Mouse (Mus musculus) layer of hippocampus, postnatal 25 days (tissue): Measurements from ENCODE around the gene Copb1. TPM values are rescaled to one million over a fixed set of nuclear protein-coding genes. Genes with fewer than 3 reads are reported as not detected.

Experiments used
- DNase-seq, 2 experiments: peaks; one replicate each; pipeline ENCODE4 v3.0.0; 2022; ENCODE audit warnings: mixed read lengths in 2 of 2, low spot score in 1 of 2; ENCODE audit errors: extremely low spot score in 1 of 2
- total RNA-seq, 2 experiments: library from RNA; stranded (reverse); gene quantifications; 2 replicates each; pipeline ENCODE4 v1.2.3; 2021

Copb1 gene
- total RNA-seq, result 10 to 100 TPM; 60.3 to 60.4 TPM

DNA sequence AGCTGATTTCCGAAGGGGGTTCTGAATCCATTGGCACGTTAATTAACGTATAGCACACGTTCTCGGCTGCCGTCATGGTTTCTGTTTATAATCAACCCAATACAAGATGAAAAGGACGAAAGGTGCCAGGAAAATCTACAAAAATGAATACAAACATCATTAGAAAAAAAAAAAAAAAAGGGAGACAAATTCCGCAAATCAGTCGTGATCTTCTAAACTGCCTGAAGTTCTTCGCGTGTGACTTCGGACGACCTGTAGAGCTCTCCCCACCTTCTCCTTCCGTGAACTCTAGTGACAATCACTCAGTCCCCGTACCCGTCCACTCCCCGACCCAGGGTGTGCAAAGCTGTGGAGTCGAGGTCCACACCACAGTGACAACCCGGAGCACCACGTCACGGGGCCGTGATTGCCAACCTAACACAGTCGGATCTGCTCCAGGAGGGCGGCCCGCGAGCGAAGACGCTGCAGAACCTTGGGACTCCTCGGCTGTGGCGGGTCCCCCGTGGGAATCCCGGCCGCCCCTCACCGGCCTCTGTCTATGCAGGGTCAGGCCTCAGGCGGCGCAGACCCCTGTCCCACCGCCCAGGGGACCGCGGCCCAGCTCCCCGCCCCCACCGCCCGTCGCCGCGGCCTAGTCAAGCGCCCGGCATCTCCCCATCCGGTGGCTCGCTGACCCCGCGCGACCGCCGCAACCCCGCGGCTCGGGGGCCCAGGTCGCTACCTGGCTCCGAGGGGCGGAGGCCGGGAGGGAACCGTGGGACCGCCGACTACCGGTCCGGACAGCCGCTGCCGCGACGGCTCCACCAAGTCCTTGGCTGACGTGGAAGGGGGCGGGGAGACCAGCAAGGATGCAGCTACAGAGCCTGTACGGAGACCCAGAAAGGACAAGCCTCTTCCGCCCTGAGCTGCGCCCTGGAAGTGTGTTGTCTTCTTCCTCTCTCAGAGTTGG is at the start of gene Copb1:
Copb1 (minus strand) TSS at position 827 of the 949 bp plus-strand sequence.
- DNase-seq, result peak; percentile 77 to 79

DNA sequence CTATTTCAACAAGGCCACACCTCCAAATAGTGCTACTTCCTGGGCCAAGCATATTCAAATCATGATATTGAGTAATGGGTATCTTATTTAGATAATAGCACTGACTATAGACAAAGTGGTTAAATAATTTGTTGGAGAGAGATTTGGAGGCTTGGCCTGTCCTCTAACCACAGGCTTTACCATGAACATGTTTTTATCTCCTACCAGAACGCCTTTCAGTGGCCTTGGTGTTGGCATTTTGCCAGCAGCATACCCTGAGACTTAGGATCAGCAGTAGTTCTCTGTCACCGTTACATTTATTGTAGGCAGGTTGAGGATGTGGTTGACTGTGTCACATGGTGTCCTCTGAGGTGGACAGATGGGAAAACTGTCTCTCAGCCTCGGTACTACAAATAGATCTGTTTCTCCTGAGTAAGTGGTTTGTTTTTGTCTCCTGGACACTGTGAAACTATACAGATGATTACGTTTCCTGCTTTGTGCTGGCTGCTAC is 46.8 kb upstream of the Copb1 start:
- DNase-seq, result no peak

DNA sequence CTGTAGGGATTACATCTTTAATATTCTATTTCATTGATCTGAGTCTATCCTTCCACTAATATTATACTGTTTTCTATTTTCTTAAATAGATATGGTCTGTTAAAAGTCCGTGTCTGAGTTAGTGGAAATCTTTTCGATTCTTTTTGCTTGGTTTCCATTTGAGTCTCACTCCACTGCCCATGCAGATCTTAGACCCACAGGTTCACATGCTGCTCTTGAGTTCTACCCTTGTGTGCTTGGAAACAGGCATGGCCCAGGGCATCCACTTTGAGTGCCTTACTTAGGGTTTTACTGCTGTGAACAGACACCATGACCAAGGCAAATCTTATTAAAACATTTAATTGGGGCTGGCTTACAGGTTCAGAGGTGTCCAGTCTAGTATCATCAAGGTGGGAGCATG is 46.3 kb upstream of the Copb1 start:
- no peak for DNase-seq

DNA sequence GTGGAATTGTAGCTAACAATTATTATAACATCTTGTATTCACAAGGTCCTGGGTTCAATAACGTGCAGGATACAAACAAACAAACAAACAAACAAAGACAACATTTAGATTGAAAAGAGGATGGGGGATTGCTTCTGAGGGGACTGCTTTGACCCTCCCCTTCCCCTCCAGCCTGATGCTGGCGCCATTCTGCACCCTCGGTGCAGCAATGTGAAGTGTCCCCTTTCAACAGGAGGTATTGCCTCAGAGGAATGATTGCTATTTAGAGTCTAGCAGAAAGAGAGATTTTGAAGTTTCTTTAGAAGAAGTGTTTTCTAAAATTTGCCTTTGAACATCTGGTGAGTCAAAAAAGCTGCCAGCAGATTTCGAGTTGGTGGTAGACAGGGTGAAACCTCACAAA is 44.7 kb upstream of the Copb1 start:
- DNase-seq, result no peak

DNA sequence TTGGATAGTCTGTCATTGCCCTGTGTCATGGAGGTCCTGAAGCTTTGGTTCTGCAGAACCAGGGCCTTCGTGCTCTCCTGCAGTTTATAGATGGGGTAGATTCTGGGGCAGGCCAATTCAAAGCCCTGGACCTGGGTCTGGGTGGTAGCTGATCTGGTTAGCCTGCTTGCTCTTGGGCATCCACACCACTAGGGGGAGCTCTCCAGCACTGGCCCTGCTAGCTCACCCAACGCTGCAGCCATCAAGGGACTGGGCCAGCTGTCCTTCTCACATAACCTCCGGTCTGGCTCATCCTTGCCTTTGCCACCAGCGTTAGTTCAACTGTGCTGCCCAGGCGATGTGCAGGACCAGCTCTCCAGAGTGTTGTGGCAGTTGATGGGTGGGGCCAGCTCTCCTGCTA is 40.2 kb upstream of the Copb1 start:
- no peak for DNase-seq

DNA sequence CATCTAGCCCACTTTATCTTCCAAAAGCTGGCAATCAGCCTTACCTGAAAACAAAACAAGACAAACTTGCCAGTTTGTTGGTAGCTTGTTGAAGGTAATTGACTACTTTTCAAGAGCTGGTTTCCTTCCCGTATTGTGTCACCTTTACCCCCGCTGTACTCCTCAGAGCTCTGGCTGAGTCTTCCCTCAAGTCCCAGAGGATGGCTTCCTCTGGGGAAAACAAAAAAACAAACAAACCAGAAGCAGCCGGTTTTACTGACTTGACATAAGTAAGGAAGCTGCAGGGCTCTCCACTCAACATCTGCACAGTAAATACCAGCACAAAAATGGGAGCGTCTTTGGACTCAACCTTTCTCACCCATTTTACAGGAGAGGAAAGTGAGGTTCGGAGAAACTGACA is 39.4 kb upstream of the Copb1 start:
- DNase-seq, result no peak

DNA sequence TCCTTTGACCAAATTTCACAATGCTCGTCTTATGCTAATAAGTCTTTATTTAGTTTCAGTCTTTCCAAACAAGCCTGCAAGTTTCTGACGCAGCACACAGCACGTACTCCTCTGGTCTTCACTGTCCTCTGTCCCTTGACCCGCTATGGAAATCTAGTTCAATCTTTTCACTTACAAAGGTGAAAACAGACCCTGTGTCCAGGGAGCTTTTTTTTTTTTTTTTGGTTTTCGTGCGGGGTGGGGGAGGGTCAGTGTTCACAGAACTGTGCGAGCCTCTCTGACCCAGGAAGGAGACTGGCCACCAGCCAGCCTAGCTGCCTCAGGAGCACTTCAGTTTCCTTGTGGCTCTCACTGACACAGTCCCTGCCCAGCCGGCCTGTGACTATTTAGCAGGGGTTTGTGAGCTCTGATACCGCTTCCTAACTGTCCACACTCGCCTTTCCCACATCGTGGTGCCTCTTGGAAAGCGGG is 38.0 kb upstream of the Copb1 start:
- peak in 1 of 2 experiments; percentile 57 for DNase-seq

DNA sequence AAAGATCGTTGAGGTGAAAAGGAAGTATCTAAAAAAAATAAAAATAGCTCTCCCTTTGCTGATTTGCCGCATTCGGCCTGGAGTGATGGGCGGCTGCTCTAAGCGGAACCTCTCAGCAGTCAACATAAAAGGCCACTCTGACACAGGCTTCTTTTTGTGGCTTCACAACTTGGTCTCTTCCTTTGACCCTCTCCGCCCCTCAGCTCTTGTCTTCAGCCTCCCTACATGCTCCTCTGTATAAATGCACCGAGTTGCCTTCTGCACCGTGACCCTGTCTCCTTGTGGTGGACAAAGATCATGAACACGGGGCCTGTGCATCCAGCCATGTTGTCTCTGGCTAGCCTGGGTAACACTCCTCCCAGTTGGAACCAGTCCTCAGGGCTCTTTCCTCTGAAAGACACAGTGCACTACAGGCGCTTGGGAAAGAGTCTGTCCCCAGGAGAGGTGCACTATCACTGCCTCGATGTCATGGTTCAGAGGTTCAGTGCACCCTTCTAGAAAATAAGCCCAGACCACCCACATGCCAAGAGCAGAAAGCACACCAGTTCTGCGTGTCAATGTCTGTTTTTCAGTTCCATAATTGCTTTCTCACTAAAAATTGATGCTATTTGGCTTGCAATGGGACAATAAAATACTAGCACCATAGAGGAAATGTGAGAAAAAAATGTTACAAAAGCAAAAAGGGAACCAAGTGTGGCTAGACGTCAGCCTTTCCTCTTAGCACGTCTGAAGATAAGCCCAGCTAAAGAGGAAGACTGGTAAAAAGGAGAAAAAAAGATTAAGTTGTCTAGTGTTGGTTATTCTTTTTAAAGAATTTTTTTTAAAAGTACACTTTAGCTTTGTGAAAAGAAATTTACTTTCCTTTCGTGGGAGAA is 37.2 kb upstream of the Copb1 start:
- no peak for DNase-seq

DNA sequence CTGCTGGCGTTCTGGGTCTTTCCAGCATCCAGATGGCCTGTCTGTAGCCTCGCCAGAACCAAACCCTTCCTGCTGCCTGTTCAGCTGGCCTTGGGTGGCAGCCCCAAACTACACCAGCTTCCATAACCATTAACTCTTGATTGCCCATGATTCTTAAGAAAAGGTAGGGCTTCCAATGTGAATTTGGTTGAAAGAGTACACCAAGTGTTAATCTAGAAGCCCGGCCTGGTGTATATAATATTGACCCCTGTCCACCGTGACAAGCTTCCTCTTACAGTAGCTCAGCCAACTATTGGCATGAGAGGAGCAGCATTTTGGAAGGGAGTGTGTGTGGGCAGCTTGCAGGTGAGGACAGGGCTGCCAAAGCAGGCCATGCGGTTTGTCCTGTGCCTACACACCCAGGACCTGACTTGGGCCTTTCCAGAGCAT is 35.6 kb upstream of the Copb1 start:
- no peak for DNase-seq

DNA sequence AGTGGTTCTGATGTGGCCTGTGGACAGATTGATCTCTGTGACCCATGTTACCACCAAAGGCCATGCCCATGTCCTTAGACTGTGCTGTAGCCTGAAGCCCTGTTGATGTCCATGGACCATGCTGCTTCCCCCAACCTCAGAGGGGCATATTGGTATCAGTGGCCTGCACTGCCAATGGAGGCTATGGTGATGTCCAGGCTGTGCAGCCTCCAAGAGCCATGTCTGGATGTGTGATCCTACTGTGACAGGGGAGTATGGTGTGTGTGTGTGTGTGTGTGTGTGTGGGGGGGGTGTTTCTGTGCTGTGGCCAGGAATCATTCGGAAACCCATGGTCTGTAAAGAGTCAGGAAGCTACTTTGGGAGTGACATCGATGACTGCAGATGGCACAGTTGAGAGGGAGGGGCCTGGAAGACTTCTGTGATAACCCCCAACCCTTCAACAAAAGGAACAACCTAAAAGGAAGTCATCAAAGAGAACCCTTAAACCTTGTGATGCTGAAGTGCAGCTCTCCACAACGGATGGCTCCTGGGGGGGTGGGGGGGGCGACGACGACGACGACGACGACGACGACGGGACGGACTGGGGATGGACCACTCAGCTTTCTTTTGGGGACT is 29.9 kb upstream of the Copb1 start:
- no peak for DNase-seq

DNA sequence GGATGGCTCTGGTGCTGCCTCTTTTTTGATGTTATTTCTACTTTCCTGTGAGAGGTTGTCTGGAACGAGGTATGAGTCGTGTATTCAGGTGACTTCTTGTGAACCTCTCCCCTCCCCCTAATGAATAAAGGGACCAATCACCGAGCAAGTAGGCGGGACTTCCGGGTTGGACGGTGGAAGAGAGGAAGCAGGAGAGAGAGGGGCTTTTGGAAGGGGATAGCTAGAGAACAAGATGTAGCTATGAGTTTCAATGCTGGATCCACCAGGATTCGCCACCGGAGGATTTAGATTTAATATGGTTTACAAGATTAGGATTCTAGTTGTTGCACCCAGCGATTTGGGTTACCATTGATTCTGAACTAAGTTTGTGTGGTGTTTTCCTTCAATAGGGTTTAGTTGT is 28.5 kb upstream of the Copb1 start:
- DNase-seq, result no peak

DNA sequence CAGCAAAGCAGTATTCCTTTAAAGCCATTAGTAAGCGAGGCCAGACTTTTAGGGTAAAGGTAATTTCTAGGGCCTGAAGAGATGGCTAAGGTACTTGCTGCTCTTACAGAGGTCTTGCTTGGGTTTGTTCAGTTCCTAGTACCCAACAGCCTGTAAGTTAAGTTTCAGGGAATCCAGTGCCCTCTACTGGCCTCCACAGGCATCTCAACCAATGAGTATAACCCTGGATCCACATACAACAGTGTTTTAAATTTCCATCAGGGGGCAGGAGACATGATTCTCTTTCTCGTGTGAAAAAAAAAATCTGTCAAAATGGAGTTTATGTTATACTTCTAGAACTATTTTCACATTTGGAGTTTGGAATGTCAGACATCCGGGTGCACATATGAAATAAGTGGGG is 27.2 kb upstream of the Copb1 start:
- DNase-seq, result no peak

DNA sequence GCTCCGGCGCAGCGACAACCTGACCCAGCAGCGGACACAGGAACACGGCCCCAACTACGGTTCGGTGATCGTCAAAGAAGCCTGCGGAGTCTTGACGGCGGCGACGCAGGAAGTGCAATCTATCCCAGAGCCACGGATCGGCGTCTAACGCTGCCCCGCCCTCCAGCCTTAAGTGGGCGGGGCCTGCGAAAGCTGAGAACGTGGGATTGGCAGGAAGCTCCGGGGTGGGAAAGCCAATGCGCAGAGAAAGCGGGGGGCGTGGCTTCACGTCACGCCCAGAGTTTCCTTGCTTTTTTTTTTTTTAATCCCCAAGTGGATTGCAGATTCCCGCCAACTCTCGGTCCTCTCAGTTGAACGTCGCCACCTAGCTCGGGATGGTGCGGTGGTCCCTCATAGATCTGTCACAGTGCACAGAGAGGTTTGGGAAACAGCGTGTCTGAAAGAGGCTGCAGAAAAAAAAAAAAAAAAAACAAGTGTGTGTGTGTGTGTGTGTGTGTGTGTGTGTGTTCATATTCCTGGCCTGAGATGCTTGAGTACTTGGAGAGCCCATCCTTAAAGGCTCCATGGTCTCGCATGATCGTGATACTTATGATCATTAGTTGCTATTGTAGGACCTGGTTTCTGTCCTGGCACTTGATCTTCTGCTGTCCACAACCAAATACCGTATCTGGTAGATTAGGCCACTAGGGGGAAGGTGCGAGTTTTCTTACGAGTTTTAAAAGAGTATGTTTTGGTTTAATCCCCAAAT is 21.7 kb upstream of the Copb1 start, which contains the start of gene Psma1:
Psma1 (minus strand) TSS at position 114 of the 748 bp plus-strand sequence.
- DNase-seq, result peak; percentile 92 to 97

DNA sequence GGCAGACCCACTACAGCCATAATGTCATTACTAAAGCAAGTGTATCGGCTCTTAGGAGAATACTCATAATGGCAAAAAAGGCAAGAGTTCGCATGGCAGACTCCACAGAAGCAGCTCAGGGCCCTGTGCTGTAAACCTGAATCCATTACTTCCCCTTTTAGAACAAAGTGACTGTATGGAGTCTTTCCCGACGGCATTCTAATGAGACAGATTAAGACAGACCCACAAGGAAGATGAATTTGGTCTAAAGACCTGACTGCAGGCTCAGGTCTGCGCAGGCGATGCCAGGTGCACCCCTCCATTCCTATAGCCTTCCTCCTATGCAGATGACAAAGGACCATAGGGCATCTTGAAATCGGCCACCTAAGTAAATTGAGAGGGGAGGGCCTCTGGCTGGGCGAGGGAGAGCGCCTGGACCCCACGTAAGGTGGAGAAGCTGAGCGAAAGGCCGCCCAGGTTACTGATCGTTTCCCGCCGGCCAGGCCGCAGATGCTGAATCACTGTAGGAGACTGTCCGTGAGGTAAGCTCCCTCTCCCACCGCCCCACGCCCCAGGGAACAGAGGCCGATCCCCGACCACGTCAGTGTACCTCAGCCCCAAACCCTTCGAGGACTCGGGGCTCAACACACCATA is 21.0 kb upstream of the Copb1 start:
- DNase-seq, result no peak

DNA sequence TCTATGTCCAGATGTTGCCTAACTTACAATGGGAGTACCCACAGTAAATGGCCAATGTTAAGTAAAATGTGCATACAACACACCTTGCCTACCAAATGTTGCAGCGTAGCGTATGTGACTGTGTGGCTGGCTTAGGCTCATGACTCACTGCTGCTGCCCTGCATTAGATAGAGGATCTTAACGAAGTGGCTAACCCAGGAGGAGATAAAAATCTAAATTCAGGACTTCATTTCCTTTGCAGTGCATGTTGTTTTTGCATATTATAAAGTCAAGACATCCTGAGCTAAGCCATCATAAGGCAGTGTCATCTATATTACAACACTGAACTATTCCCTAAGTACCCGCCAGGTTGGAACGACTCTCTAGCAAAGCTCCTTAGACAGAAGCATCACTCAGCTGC is 13.9 kb upstream of the Copb1 start:
- no peak for DNase-seq

DNA sequence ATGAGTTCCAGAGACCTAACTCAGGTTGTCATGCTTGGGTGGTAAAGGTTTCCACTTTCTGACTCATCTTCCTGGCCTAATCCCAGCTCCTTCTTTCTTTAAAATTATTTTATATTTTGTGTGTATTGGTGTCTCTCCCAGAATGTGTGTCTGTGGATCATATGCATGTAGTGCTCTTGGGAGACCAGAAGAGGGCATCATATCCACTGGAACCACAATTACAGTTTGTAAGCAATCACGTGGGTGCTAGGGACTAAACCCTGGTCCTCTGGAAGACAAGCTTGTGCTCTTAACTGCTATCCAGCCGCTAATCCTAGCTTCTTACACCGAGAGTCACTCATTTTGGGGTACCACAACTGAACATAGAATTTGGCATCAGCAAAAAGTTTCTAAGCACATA is 2.8 kb downstream of the Copb1 start:
- no peak for DNase-seq

DNA sequence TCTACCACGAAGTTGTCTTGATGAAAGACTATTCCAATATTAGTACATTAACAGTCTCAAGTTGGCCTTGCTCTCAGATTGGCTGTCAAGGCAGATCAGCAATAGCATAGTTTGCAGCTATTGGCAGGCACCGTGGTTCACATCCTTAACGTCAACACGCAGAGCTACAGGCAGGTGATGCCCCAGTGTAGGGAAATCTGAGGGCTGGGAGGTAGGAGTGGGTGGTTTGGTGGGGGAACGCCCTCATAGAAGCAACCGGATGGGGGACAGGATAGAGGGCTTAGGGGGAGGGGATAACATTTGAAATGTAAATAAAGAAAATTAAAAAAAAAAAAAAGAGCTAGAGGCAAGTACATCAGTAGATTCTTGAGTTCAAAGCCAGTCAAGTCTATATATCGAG is 20.5 kb downstream of the Copb1 start:
- DNase-seq, result no peak

DNA sequence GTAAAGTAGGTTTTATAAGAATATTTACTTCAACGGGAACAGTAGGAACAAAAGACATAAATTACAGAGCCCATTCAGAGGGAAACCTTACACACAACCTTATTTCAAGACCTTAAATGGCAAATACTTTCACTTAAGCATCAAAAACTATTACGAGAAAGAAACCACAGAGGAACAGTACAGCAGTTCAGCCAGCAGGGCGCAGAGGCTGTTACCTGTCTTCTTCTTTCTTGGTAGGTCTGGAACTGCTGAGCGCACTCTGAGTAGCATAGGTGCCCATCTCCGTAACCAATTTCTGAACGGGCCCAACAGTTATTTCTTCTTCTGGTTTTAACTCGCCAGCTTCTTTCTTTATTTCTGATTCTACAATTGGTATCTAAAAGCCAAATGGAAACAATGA is 21.5 kb downstream of the Copb1 start:
- no peak for DNase-seq

DNA sequence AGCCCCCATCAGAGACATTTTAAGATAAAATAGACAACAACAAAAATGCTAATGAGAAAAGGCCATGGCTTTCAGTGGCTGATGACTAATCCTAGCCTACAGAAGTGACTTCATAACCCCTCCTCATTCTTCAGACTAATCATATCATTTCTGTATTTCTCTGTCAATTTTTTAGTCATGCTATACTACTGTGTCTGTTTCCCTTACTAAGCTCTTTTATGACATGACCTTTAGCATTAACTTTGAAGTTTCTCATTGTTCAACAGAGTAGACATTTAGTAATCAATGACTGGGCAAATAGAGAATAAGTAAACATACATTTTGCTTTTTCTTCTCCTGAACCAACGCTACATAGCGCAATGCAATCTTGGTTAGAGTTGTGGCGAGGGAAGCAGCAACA is 22.7 kb downstream of the Copb1 start:
- no peak for DNase-seq
